Mouse (Mus musculus) retina, postnatal 7 days (tissue): ENCODE results near the gene Mib2.

Experiments used
- DNase-seq: peaks from one replicate; pipeline ENCODE4 v3.0.0-alpha.2; 2012; ENCODE audit warnings: low read depth, low spot score

Mib2 gene

DNA sequence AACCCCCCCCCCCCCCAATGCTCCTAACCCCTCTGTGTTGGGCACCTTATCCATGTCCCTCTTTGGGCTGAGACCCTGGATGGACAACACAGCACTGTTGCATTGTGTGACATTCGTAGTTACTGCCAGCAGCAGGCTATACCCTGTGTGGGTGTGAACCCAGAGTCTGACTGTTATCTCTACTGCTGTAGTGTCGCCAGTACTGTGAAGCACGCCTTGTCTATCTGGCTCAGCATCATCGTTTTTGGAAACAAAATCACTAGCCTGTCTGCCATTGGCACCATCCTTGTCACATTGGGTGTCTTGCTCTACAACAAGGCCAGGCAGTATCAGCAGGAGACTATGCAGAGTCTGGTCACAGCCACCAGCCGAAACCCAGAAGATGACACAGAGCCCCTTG lies 50.7 kb downstream of the Mib2 start:
- no peak for DNase-seq

DNA sequence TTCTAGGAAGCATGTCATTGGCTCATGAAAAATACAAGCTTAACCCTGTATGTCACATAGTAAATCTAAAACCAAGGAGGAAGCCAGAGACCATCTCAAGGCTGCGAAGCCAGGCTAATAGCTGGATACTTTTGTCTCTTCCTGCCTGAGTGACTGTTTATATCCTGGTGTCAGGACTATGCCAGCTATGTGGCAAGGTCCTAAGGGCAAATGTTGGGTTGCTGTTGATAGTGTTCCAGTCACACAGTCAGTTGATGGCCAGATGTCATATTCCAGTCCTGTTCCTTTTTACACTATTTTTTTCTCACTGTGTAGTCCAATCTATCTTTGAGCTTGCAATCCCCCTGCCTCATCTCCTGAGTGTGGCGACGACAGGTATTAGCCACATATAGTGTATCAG lies 55.7 kb downstream of the Mib2 start:
- DNase-seq = no peak

DNA sequence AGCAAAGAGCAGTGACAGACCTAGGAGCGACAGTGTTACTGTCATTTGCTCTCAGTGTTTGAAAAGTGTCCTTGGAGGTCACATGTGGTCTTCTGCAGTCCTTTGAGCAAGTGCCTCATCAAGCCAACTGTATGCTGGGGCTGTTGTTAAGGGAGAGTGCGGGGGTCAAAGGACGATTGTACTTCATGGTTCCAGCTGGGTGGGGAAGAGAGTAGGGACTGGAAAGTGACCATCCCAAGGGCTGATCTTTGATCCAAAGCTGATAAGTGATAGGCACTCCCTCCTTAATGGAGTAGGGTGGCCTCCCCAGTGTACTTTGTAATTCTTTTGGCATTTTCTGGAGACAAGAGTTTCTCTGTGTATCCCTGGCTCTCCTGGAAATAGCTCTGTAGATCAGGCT lies 57.1 kb downstream of the Mib2 start:
- no peak for DNase-seq

DNA sequence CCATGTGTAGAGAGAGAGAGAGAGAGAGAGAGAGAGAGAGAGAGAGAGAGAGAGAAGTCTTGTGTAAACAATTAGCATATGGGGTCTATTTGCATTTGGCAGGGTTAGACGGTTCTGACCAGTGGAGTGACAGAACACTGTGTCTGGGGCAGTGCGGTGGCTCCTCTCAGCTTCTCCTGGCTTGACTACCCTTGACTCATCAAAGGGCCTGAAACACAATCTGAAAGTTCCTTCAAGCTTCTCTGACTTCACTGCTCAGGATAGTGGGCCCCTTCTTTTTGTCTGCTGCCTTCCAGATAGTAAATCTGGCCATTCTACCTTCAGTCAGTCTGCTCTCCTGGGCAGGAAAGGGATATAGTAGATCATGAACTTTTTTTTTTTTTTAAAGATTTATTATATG lies 62.2 kb downstream of the Mib2 start:
- DNase-seq = no peak

DNA sequence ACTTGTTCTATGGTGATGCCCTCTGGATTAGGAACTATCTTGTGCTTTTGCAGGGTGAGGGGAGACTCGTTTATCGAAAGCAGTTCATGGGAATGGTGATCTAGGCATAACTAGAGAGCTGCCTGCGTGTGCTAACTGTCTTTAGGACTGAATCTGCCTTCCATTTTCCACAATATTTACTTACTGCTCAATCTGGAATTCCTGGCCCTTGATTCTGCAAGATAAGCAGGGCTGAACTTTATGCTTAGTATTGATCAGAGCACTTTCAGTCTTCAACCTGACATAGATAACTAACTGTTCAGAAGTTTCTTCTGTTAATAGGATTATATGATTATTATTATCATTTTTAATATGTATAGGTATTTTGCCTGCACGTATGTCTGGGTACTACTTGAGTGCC lies 63.9 kb downstream of the Mib2 start:
- DNase-seq = no peak
